Mouse (Mus musculus) thymus, postnatal 25 days (tissue): ENCODE results near the gene Naaladl1.
A peak's percentile ranks its signal among the peaks of the same experiment; 100 is the strongest.
"Not testable (repeated sequence)": the region's sequence is repeated elsewhere in the genome, so short reads cannot be mapped to it uniquely, and the experiment has no call there.

Source experiments
- DNase-seq: peaks from one replicate; pipeline ENCODE4 v3.0.0; 2022

Gene Naaladl1

GRCm38 (mm10) chr19:6132171-6132827 is 26.7 kb downstream of the Naaladl1 start:
- no peak for DNase-seq

GRCm38 (mm10) chr19:6133197-6133596 is 27.6 kb downstream of the Naaladl1 start:
- not testable (repeated sequence) for DNase-seq

GRCm38 (mm10) chr19:6136397-6136796 is 30.8 kb downstream of the Naaladl1 start:
- DNase-seq, result no peak

GRCm38 (mm10) chr19:6139701-6140100 is 34.1 kb downstream of the Naaladl1 start:
- no peak for DNase-seq

- DNase-seq, result no peak
These were observed 34.7 kb downstream of the Naaladl1 start for GRCm38 (mm10) chr19:6140374-6140677.

- DNase-seq, result peak; percentile 93
These were observed 35.3 kb downstream of the Naaladl1 start, which contains the start of gene Batf2 for GRCm38 (mm10) chr19:6140678-6141393. Gene Batf2, plus strand, starts transcription at chr19:6140983.

GRCm38 (mm10) chr19:6141394-6141749 is 35.8 kb downstream of the Naaladl1 start, which contains the start of gene Arl2:
Gene Arl2, minus strand, starts transcription at chr19:6141548.
- DNase-seq, result peak; percentile 82

GRCm38 (mm10) chr19:6144842-6145241 is 39.3 kb downstream of the Naaladl1 start:
- DNase-seq, result no peak

- DNase-seq, result no peak
These were observed 49.6 kb downstream of the Naaladl1 start for GRCm38 (mm10) chr19:6155174-6155573.

GRCm38 (mm10) chr19:6156372-6156771 is 50.8 kb downstream of the Naaladl1 start:
- DNase-seq, result no peak

- DNase-seq, result no peak
These were observed 51.6 kb downstream of the Naaladl1 start for GRCm38 (mm10) chr19:6157220-6157619.

GRCm38 (mm10) chr19:6163872-6164547 is 58.4 kb downstream of the Naaladl1 start:
- DNase-seq, result no peak
